Mouse (Mus musculus) c-Kit-positive CD71-positive TER-119-positive erythroid progenitor cells, embryonic 14.5 days (primary cell): ENCODE data around the gene Wdr73.
A peak's percentile ranks its signal among the peaks of the same experiment; 100 is the strongest.
"Not testable (repeated sequence)": the region's sequence is repeated elsewhere in the genome, so short reads cannot be mapped to it uniquely, and the experiment has no call there.

Experiments
- DNase-seq: peaks from one replicate; pipeline ENCODE4 v3.0.0-alpha.2; 2013; ENCODE audit warnings: low spot score

Gene Wdr73

GRCm38 (mm10) chr7:80900944-80901501, at the start of gene Wdr73:
TSS of gene Wdr73 (minus strand) at chr7:80901269.
- DNase-seq, result peak; percentile 86

GRCm38 (mm10) chr7:80947445-80948350, 46.6 kb upstream of the Wdr73 start, which contains the start of gene Sec11a:
TSS of gene Sec11a (minus strand) at chr7:80947780.
- DNase-seq, result peak; percentile 88

GRCm38 (mm10) chr7:80939808-80940207, 38.7 kb upstream of the Wdr73 start:
- DNase-seq, result no peak

- not testable (repeated sequence) for DNase-seq
Measured at GRCm38 (mm10) chr7:80937304-80937666, 36.2 kb upstream of the Wdr73 start.

- DNase-seq, result not testable (repeated sequence)
Measured at GRCm38 (mm10) chr7:80936617-80937303, 35.7 kb upstream of the Wdr73 start.

GRCm38 (mm10) chr7:80935834-80936233, 34.8 kb upstream of the Wdr73 start:
- DNase-seq, result peak; percentile 20

GRCm38 (mm10) chr7:80932777-80933176, 31.7 kb upstream of the Wdr73 start:
- no peak for DNase-seq

GRCm38 (mm10) chr7:80931618-80932207, 30.6 kb upstream of the Wdr73 start:
- DNase-seq, result no peak

- DNase-seq, result no peak
Measured at GRCm38 (mm10) chr7:80923165-80923564, 22.1 kb upstream of the Wdr73 start.

- no peak for DNase-seq
Measured at GRCm38 (mm10) chr7:80919647-80920008, 18.6 kb upstream of the Wdr73 start.

- no peak for DNase-seq
Measured at GRCm38 (mm10) chr7:80918982-80919646, 18.0 kb upstream of the Wdr73 start.

- DNase-seq, result no peak
Measured at GRCm38 (mm10) chr7:80917916-80918465, 16.9 kb upstream of the Wdr73 start.

- no peak for DNase-seq
Measured at GRCm38 (mm10) chr7:80912496-80912895, 11.4 kb upstream of the Wdr73 start.

- DNase-seq, result no peak
Measured at GRCm38 (mm10) chr7:80911053-80911452, 10.0 kb upstream of the Wdr73 start.

- peak; percentile 39 for DNase-seq
Measured at GRCm38 (mm10) chr7:80904921-80905515, 3.9 kb upstream of the Wdr73 start, which contains the start of gene Nmb. TSS of gene Nmb (minus strand) at chr7:80905076.

GRCm38 (mm10) chr7:80903625-80904422, 2.8 kb upstream of the Wdr73 start:
- DNase-seq, result no peak

GRCm38 (mm10) chr7:80901541-80902274, 639 bp upstream of the Wdr73 start:
- no peak for DNase-seq

GRCm38 (mm10) chr7:80897721-80898120, 3.3 kb downstream of the Wdr73 start:
- DNase-seq, result no peak

- no peak for DNase-seq
Measured at GRCm38 (mm10) chr7:80897134-80897533, 3.9 kb downstream of the Wdr73 start.
